Mouse (Mus musculus) G1E (cell line): ENCODE measurements around the gene AL732309.1. TPM values are rescaled to one million over a fixed set of nuclear protein-coding genes. Genes with fewer than 3 reads are reported as not detected.
A peak's percentile ranks its signal among the peaks of the same experiment; 100 is the strongest.

ENCODE experiments used
- ATAC-seq: 2 replicates; pipeline ENCODE4 v1.8.0; 2016; ENCODE audit warnings: mild to moderate bottlenecking; ENCODE audit not compliant: insufficient number of reproducible peaks, poor library complexity, low FRiP score, severe bottlenecking; ENCODE audit errors: extremely low read depth
- DNase-seq: peaks from one replicate; pipeline ENCODE4 v3.0.0; 2012; ENCODE audit warnings: low spot score
- H3K27me3 ChIP-seq: 2 replicates; pipeline ENCODE4 v1.6.1; 2012; ENCODE audit warnings: mild to moderate bottlenecking, low read length, inconsistent platforms; ENCODE audit not compliant: insufficient read depth
- H3K36me3 ChIP-seq: replicated peaks from 2 replicates; pipeline ENCODE3; 2012; ENCODE audit warnings: mild to moderate bottlenecking, inconsistent platforms
- H3K4me1 ChIP-seq: 2 replicates; pipeline ENCODE4 v1.6.1; 2012; ENCODE audit warnings: low read depth, low read length, inconsistent platforms, mixed read lengths; ENCODE audit not compliant: insufficient read depth
- H3K4me3 ChIP-seq: 2 replicates; pipeline ENCODE4 v1.5.1; 2012; ENCODE audit warnings: low read depth, mild to moderate bottlenecking, inconsistent platforms, low read length, moderate library complexity, mixed read lengths
- H3K9me3 ChIP-seq: replicated peaks from 2 replicates; pipeline ENCODE4 v1.6.1; 2012; ENCODE audit warnings: inconsistent platforms
- CTCF ChIP-seq: IDR thresholded peaks from 2 replicates; pipeline ENCODE4 v1.5.1; 2012; ENCODE audit warnings: low read depth, low read length, inconsistent platforms, mixed read lengths
- GATA1 ChIP-seq: IDR thresholded peaks from 2 replicates; pipeline ENCODE4 v1.6.1; 2012; ENCODE audit warnings: borderline replicate concordance, low read length, inconsistent platforms, mixed read lengths
- GATA2 ChIP-seq: IDR thresholded peaks from 2 replicates; pipeline ENCODE4 v1.6.1; 2012; ENCODE audit warnings: low read depth, low read length, inconsistent platforms, borderline replicate concordance
- POLR2AphosphoS5 ChIP-seq: IDR thresholded peaks from 2 replicates; pipeline ENCODE4 v1.6.1; 2012; ENCODE audit warnings: low read depth, low read length, inconsistent platforms; ENCODE audit not compliant: insufficient replicate concordance
- TAL1 ChIP-seq: conservative IDR thresholded peaks from 2 replicates; pipeline ENCODE4 v1.6.1; 2012; ENCODE audit warnings: low read depth, low read length, inconsistent platforms, mixed read lengths
- polyA plus RNA-seq: library from polyadenylated mRNA; stranded (reverse); fragments of >175 nt; gene quantifications from 2 replicates; pipeline ENCODE4 v1.2.3, GENCODE M21; 2012
- total RNA-seq, 2 experiments: library from RNA; stranded (forward) in 1 of 2; stranded (reverse) in 1 of 2; fragments of 200-1000 nt in 1 of 2; fragments of >200 nt in 1 of 2; fragmentation: Nextera tagmentation in 1 of 2; gene quantifications; 2 replicates each; pipeline ENCODE4 v1.2.3; 2014 to 2017

AL732309.1 gene
- total and polyA plus RNA-seq, 3 experiments = 1.4 to 6.3 (median 4.2) TPM

GRCm38 (mm10) chr2:25286314-25286713 is 39.7 kb upstream of the AL732309.1 start:
- H3K4me1 ChIP-seq = peaks cover 13% of the 10 kb centered on the region
- TF ChIP-seq TAL1 (no peak), GATA1 (no peak), GATA2 (no peak), POLR2AphosphoS5 (no peak)
- peaks cover 55% of the 10 kb centered on the region for H3K36me3 ChIP-seq
- no peaks in the 10 kb centered on the region for H3K9me3 ChIP-seq
- ATAC-seq = no peak
- peaks cover 28% of the 10 kb centered on the region for H3K27me3 ChIP-seq
- no peak overlapping the region for H3K4me3 ChIP-seq
- DNase-seq = no peak

DNA sequence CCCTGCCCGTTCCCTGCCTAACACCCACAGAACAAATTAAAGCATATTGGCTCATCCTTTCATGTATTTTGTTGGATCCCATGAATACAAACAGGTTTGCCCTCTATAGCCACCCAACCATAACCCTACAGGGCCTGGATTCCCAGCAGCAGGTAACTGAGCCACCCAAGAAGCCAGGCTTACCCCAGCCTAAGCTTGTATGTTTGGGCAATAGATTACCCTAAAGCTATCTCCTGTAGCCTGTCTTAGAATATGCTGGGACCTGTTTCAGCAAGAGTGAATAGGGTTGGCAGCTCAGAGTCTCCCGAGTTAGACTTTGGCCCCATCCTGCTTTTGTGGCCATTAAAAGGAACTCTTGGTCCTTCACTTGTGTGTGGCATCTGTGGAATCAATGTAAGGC is 38.9 kb upstream of the AL732309.1 start:
- no peak for DNase-seq

DNA sequence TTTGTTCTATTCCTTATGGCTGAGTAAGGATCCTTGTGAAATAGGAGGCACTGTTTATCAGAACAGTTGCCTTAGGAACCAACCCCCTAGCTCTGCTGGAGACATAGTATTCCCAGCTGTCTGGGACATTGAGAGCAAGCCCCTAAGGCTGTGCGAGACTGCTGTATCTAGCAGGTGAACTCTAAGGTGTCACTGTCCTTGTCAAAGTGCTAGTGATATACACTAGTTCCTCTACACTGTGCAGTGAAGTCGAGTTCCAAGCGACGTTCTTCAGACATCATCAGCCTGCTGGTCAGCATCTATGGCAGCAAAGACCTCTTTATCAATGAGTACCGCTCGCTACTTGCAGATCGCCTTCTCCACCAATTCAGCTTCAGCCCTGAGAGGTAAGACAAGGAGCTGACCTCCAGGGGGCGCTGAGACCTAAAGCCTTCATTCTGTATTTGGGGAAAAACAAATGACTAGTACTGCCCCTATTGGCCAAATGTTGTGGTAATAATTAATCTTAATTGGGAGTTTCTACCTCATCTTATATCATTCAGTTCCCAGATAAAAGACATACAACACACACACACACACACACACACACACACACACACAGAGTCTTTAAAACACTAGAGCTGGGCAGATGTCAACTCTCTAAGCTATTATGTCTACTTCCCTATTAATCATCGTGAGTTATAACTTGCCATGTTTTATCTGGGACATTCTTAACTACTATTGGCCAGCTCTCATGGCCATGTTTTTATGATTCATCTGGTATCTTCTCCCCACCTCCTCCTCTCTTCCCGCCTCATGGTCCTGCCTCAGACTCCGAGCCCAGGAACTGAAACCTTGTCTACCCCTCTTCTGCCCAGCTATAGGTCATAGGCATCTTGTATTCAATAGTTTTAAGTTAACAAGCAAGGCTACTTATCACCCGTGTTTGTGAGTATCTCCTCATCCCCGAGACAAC is 32.5 kb upstream of the AL732309.1 start:
- H3K4me3 ChIP-seq = no peak overlapping the region
- H3K36me3 ChIP-seq = peaks cover 97% of the 10 kb centered on the region
- TF ChIP-seq GATA1 = no peak
- TF ChIP-seq CTCF = peak; percentile 59; the same call in 1 of the 2 replicates
- H3K9me3 ChIP-seq = no peaks in the 10 kb centered on the region
- H3K4me1 ChIP-seq = peaks cover 4% of the 10 kb centered on the region; the same call in 1 of the 2 replicates
- DNase-seq (no peak), ATAC-seq (no peak)
- no peaks in the 10 kb centered on the region for H3K27me3 ChIP-seq

More for the DNA sequence above, 38.9 kb upstream of the AL732309.1 start:
- TF ChIP-seq POLR2AphosphoS5 (no peak), TAL1 (no peak), GATA1 (no peak), GATA2 (no peak), CTCF (no peak)
- Histone ChIP-seq H3K9me3 (no peaks in the 10 kb centered on the region), H3K4me1 (peaks cover 13% of the 10 kb centered on the region), H3K27me3 (peaks cover 21% of the 10 kb centered on the region), H3K36me3 (peaks cover 62% of the 10 kb centered on the region), H3K4me3 (no peak overlapping the region)
- ATAC-seq = no peak

DNA sequence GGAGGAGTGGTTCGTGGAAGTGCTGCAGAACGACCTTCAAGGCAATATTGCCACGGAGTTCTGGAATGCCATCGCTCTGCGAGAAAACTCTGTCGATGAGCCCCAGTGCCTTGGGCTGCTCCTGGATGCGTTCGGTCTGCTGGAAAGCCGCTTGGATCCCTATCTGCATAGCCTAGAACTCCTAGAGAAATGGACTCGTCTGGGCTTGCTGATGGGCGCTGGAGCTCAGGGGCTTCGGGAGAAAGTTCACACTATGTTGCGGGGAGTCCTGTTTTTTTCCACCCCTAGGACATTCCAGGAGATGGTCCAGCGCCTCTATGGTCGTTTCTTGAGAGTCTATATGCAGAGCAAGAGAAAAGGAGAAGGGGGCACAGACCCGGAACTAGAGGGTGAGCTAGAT is 26.3 kb upstream of the AL732309.1 start:
- TF ChIP-seq TAL1 = no peak
- TF ChIP-seq CTCF = no peak
- TF ChIP-seq GATA1 = no peak
- TF ChIP-seq POLR2AphosphoS5 = no peak
- no peak for TF ChIP-seq GATA2
- Histone ChIP-seq H3K4me3 (peak overlapping the region; percentile 84), H3K9me3 (no peaks in the 10 kb centered on the region), H3K4me1 (peaks cover 53% of the 10 kb centered on the region), H3K36me3 (peaks cover 91% of the 10 kb centered on the region), H3K27me3 (no peaks in the 10 kb centered on the region)
- ATAC-seq = no peak
- no peak for DNase-seq

DNA sequence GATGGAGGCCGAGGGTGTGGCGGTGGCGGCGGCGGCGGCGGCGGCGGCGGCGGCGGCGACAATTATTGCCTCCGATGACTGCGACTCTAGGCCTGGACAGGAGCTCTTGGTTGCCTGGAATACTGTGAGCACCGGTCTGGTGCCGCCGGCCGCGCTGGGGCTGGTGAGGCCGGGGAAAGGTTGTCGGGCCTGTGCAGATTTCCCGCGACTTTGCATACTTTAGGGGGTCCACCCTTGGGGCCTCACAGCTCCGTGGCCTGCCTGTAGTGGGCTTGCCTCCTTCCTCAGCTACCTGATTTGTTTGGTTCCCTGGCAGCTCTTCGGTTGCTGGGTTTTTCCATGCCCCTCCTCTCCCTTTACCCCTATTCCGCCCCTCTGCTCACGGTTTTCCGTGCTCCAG is 25.9 kb upstream of the AL732309.1 start:
- H3K36me3 ChIP-seq = peaks cover 91% of the 10 kb centered on the region
- ATAC-seq (no peak), DNase-seq (no peak)
- peak overlapping the region; percentile 84 for H3K4me3 ChIP-seq
- no peaks in the 10 kb centered on the region for H3K27me3 ChIP-seq
- TF ChIP-seq POLR2AphosphoS5 = no peak
- no peak for TF ChIP-seq GATA2
- no peak for TF ChIP-seq GATA1
- TF ChIP-seq CTCF = no peak
- no peak for TF ChIP-seq TAL1
- peaks cover 58% of the 10 kb centered on the region for H3K4me1 ChIP-seq
- H3K9me3 ChIP-seq = no peaks in the 10 kb centered on the region

- Histone ChIP-seq H3K4me1 (peaks cover 64% of the 10 kb centered on the region), H3K4me3 (peak within 1 kb of the TSS; percentile 84), H3K27me3 (no peaks in the 10 kb centered on the region), H3K36me3 (peaks cover 91% of the 10 kb centered on the region), H3K9me3 (no peaks in the 10 kb centered on the region)
- ATAC-seq = peak; percentile 66
- TF ChIP-seq GATA1 = no peak
- no peak for TF ChIP-seq CTCF
- TF ChIP-seq POLR2AphosphoS5 = no peak
- no peak for TF ChIP-seq GATA2
- peak; percentile 87 for DNase-seq
Measured at GRCm38 (mm10) chr2:25271827-25272511, 25.3 kb upstream of the AL732309.1 start, which contains the start of the genes Ssna1 and Anapc2. TSS of gene Ssna1 (minus strand) at chr2:25272438. TSS of gene Anapc2 (plus strand) at chr2:25272478.
